In genomic region chr6:143326956-143327722, GRCm38 (mm10) we compare ENCODE assay signal across 8 mouse cellular contexts.
DNase-seq lines count a peak whose midpoint lies in the region; ATAC-seq and TF ChIP-seq lines count a peak whose summit lies in the region.

No protein-coding gene starts in this region.

- peaks cover 6% of the 10 kb centered on the region for H3K4me1 ChIP-seq in embryonic facial prominence, embryonic 13.5 days
- H3K4me1 ChIP-seq in embryonic facial prominence, embryonic 10.5 days: peaks cover 12% of the 10 kb centered on the region
- no peaks in the 10 kb centered on the region for H3K4me1 ChIP-seq in heart, postnatal 0 days (ENCODE audit: control insufficient read depth, insufficient read depth)
- no peaks in the 10 kb centered on the region for H3K4me1 ChIP-seq in midbrain, postnatal 0 days (ENCODE audit: insufficient read depth, low read length)

- no peaks in the 10 kb centered on the region for H3K36me3 ChIP-seq in embryonic facial prominence, embryonic 13.5 days
- no peaks in the 10 kb centered on the region for H3K36me3 ChIP-seq in embryonic facial prominence, embryonic 10.5 days (replicated peaks)
- H3K36me3 ChIP-seq in heart, postnatal 0 days (replicated peaks; ENCODE audit: control insufficient read depth, insufficient read depth, low read length): no peaks in the 10 kb centered on the region
- H3K36me3 ChIP-seq in midbrain, postnatal 0 days (ENCODE audit: insufficient read depth, low read length): no peaks in the 10 kb centered on the region

- H3K4me2 ChIP-seq in embryonic facial prominence, embryonic 13.5 days: peak overlapping the region; percentile 9; the same call in 1 of the 2 replicates
- H3K4me2 ChIP-seq in heart, postnatal 0 days (ENCODE audit: low read depth, low read length): peak overlapping the region; percentile 45
- no peak overlapping the region for H3K4me2 ChIP-seq in midbrain, postnatal 0 days (ENCODE audit: low read depth, low read length, poor library complexity, severe bottlenecking)

- no peak for ATAC-seq in embryonic facial prominence, embryonic 13.5 days (ENCODE audit: insufficient number of reproducible peaks, insufficient read depth, low FRiP score, low TSS enrichment, low read depth)
- ATAC-seq in heart, postnatal 0 days (ENCODE audit: insufficient read depth, low read depth): no peak
- ATAC-seq in midbrain, postnatal 0 days (ENCODE audit: low FRiP score): no peak

- no peak for DNase-seq in embryonic facial prominence, embryonic 10.5 days (ENCODE audit: low spot score)
- peak; percentile 85 for DNase-seq in A20 (ENCODE audit: low read depth, low spot score)
- DNase-seq in heart, postnatal 0 days (ENCODE audit: low spot score): no peak
- DNase-seq in lung, postnatal 25 days (ENCODE audit: low spot score): peak; percentile 36
- no peak for DNase-seq in right cerebral cortex, postnatal 14 days
- DNase-seq in midbrain, postnatal 0 days (ENCODE audit: low spot score): no peak
- no peak for DNase-seq in left cerebral cortex, postnatal 10 days (ENCODE audit: extremely low spot score in 1 of 2, low spot score in 2 of 2)

- intact Hi-C loops in left cerebral cortex, postnatal 10 days (cut with DNase I): loop anchor here (10.0 kb wide), 2 partner anchors 638 to 1638 kb away; no protein-coding TSS in a partner anchor

- TF ChIP-seq EP300 in heart, postnatal 0 days (IDR thresholded peaks at IDR 0.05; ENCODE audit: low read depth): no peak

- no peak overlapping the region for H3K9ac ChIP-seq in embryonic facial prominence, embryonic 13.5 days
- H3K9ac ChIP-seq in heart, postnatal 0 days (replicated peaks; ENCODE audit: low read depth, low read length): no peak overlapping the region
- H3K9ac ChIP-seq in midbrain, postnatal 0 days (replicated peaks; ENCODE audit: low read length, poor library complexity, severe bottlenecking): no peak overlapping the region

- no peak overlapping the region for H3K27ac ChIP-seq in embryonic facial prominence, embryonic 13.5 days
- no peak overlapping the region for H3K27ac ChIP-seq in embryonic facial prominence, embryonic 10.5 days (replicated peaks)
- H3K27ac ChIP-seq in heart, postnatal 0 days (ENCODE audit: low read depth): no peak overlapping the region
- no peak overlapping the region for H3K27ac ChIP-seq in midbrain, postnatal 0 days (ENCODE audit: low read depth, low read length)

- no peaks in the 10 kb centered on the region for H3K9me3 ChIP-seq in embryonic facial prominence, embryonic 13.5 days
- H3K9me3 ChIP-seq in embryonic facial prominence, embryonic 10.5 days: no peaks in the 10 kb centered on the region
- no peaks in the 10 kb centered on the region for H3K9me3 ChIP-seq in heart, postnatal 0 days (replicated peaks; ENCODE audit: control insufficient read depth, low read length)
- H3K9me3 ChIP-seq in midbrain, postnatal 0 days (ENCODE audit: low read length): no peaks in the 10 kb centered on the region

- no peak overlapping the region for H3K4me3 ChIP-seq in embryonic facial prominence, embryonic 13.5 days
- no peak overlapping the region for H3K4me3 ChIP-seq in embryonic facial prominence, embryonic 10.5 days
- H3K4me3 ChIP-seq in heart, postnatal 0 days (ENCODE audit: low read depth, low read length): peak overlapping the region; percentile 17
- H3K4me3 ChIP-seq in midbrain, postnatal 0 days (ENCODE audit: low read depth, low read length): no peak overlapping the region

- TF ChIP-seq CTCF in heart, postnatal 0 days (IDR thresholded peaks at IDR 0.05; ENCODE audit: low read depth): no peak
- TF ChIP-seq CTCF in midbrain, postnatal 0 days (IDR thresholded peaks at IDR 0.05): no peak

- WGBS in embryonic facial prominence, embryonic 13.5 days: 82% methylated on average over 22 of the region's 22 CpGs
- 85% methylated on average over 22 of the region's 22 CpGs for WGBS in embryonic facial prominence, embryonic 10.5 days
- WGBS in heart, postnatal 0 days: 72% methylated on average over 22 of the region's 22 CpGs
- WGBS in midbrain, postnatal 0 days: 83% methylated on average over 22 of the region's 22 CpGs

- peaks cover 24% of the 10 kb centered on the region for H3K27me3 ChIP-seq in embryonic facial prominence, embryonic 13.5 days
- 0 out of 2 replicates have a peak, but pooled peaks cover 4% of the 10 kb centered on the region for H3K27me3 ChIP-seq in embryonic facial prominence, embryonic 10.5 days (replicated peaks; ENCODE audit: low read depth, poor library complexity, severe bottlenecking)
- no peaks in the 10 kb centered on the region for H3K27me3 ChIP-seq in heart, postnatal 0 days (ENCODE audit: control insufficient read depth, insufficient read depth, low read length)
- H3K27me3 ChIP-seq in midbrain, postnatal 0 days (ENCODE audit: insufficient read depth, low read length): no peaks in the 10 kb centered on the region

Comparison
In these comparisons a context has a peak if more than half of its experiments do, and no peak if none do; other contexts are left out.
1. DNase-seq: peak in A20 (single experiment) and lung, postnatal 25 days (single experiment); none in embryonic facial prominence, embryonic 10.5 days (single experiment), heart, postnatal 0 days (single experiment), right cerebral cortex, postnatal 14 days (single experiment), midbrain, postnatal 0 days (single experiment) and left cerebral cortex, postnatal 10 days (0 of 2).